Mouse (Mus musculus) urinary bladder, adult 18-20 months (tissue): ENCODE measurements around the gene Tshz3.

Experiments used
- DNase-seq, 2 experiments: peaks; one replicate each; pipeline ENCODE4 v3.0.0; 2022; ENCODE audit warnings: low spot score in 2 of 2, mixed read lengths in 2 of 2

Tshz3 gene

DNA sequence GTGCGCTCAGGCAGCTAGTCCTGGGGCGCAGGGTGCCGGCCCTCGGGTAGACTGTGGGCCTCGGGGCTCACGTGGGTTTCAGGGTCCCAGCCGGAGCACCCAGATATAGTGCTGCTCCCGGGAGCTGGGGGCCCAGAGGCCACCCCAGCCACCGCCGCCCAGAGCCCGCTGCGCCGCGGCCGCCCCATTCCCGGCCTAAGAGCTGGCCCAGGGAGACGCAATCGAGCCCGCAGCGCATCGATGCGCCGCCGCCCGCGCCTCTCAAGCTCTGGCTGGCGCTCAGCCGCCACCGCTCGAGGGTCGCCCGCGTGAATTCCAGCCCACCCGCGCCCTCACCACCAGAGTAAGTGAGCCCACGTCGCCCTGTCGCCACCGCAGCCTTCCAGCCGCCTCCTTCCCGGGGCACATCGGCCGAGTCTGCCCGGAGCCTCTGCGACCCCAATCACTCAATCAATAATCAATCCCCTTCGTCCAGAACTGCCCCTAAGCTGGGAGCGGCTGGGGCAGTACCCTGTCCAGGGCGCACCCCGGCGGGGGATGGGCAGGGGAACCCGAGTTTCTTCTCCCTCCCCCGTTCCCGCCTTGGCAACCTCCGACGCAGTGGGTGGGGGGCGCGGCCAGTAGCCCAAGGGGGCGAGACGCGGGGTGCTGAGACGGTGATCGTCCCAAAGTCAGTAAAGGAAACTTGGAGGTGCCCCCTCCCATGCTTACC is 1.4 kb upstream of the Tshz3 start:
- peak; percentile 47 to 70 for DNase-seq

GRCm38 (mm10) chr7:36697118-36697855 is 631 bp upstream of the Tshz3 start:
- DNase-seq: peak; percentile 59 to 60

- no peak for DNase-seq
Measured at GRCm38 (mm10) chr7:36698589-36698946, 650 bp downstream of the Tshz3 start.

DNA sequence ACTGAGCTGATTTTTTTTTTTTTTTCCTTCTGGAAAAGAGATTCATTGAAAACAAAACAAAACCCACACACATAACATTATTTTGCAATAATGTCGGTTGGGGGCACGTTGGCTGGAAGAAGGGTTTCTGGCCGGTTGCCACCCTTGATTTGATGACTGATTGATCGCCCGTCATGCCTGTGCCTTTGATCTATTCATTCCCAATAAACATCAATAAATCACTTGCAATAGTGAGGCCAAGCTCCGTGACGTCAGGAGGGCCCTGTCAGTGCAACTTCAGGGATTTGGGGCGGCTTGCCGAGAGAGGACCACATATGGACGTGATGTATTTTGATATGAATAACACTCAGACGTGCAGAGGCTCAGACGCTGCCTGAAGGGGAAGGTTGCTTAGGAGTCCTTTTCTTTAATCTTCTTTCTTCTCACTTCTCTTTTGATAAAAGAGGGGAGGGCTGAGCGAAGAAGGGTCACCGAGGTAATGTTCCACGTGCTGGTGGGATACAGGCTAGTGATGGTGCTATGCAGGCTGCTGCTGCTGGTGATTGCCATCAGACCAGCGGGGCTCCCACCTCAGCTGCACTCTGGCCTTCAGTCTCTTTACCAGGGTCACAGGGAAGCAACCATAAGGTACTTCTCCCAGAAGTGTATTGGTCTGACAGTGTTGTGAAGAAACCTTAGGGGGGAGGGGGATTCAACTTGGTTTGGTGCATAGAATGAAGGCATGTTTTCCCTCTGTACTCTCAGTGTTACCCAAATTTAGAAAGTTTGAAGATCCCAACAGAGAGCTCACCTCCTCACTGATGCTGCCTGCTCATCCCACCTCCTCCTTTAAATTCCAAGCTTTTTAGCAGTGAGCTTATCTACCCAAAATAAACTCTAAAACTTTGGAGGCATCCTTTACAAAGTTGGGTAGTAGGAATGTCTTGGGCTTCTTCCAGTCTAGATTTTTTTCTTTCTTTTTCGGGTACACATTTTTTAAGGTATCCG is 1.4 kb downstream of the Tshz3 start:
- DNase-seq: no peak

GRCm38 (mm10) chr7:36706636-36707035 is 8.7 kb downstream of the Tshz3 start:
- no peak for DNase-seq

DNA sequence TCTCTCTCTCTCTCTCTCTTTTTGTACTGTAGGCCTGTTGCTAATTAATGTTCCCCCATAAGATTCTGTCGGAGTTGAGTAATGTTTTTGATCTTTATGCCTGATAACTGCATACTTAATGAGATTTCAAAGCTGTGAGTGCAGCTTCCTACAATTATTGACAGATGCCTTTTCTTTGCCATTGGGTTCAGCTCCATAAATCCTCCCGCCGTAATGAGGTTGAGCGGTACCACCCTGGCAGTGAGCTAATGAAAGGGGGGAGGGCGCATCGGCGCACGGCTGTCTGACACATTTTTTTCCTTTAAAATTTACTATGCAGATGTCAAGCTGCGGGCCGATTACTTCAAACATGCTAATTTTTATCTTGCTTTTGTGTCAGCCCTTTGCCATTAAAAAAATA is 9.3 kb downstream of the Tshz3 start:
- no peak for DNase-seq

DNA sequence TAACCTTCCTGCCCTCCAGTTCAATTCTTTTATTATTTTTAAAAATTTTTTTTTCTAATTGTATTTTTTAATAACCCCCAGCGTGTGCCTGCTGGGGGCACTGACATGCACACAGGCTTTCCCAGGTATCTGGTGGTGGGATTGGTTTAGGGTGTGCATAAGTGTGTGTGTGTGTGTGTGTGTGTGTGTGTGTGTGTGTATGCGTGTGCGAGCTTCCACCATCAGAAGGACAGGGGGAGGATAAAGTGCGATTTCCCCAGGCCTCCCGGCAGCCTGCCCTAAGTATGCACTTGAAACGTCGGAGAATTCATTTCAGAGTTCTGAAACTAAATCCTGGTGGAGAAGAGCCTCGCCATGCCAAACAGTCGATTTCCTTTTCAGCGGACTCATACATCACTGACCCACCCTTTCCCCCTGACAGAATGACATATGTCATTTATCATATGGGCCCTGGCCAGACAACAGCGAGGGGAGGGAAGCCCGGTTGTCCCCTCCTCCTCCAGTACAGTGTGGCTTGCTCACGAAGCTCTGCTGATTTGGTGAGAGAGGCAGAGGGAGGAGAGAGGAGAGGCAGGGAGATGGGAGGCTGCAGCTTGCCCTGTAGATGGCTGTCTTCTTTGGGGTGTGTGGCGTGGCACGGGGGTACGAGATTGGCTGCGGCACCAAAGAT is 9.9 kb downstream of the Tshz3 start:
- DNase-seq: no peak

DNA sequence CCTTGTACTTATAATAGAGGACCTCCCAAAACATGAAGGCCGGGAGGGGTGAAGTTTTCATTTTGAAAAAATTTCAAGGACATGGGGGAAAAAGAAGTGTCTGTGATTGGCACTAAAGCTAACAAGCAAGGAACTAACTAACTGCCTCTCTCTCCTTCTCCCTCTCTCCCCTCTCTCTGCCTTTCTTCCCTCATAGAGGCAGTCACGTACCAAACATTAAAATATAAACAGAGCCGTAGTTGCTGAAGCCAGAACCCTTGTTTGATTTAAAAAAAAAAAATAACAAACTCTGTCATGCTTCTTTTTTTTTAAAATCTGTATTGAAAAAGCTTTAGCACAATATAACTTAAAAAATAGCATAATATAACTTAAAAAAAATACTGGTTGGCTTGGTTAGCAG is 10.9 kb downstream of the Tshz3 start:
- no peak for DNase-seq

- no peak for DNase-seq
Measured at GRCm38 (mm10) chr7:36709239-36709638, 11.3 kb downstream of the Tshz3 start.

DNA sequence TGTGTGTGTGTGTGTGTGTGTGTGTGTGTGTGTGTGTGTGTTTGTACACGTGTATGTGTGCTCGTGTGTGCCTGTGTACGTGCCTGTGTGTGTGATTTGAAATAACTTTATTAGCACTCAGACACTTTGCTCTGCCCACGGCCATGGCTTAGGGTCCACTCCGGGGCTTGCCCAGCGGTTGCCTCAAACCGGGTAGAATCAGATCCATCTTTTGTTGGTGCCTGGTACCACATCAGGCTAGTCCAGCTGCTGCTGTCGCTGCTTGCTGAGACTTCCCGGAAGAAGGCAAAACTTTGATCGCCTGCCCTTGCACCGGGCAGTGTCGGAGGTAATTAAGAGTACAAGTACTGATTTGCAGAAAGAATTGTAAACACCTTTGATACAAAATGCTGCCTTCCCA is 12.1 kb downstream of the Tshz3 start:
- no peak for DNase-seq

DNA sequence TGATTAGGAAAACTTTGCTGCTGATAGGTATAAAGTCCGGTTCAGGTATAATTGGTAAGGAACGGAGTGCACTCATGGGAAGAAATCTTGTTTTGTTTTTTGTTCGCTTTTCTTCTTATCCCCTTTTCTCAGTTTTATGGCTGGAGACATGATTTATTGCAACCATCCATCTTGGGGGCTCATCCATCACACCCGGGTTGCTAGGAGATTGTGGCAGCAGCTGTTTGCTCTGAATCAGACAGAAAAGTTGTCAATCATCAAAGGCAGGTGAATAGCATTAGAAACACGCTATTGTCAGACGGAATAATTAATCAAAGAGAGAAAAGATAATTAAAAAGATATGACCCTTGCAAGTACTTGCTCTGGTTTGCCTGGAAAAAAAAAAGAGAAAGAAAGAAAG is 12.5 kb downstream of the Tshz3 start:
- DNase-seq: no peak

DNA sequence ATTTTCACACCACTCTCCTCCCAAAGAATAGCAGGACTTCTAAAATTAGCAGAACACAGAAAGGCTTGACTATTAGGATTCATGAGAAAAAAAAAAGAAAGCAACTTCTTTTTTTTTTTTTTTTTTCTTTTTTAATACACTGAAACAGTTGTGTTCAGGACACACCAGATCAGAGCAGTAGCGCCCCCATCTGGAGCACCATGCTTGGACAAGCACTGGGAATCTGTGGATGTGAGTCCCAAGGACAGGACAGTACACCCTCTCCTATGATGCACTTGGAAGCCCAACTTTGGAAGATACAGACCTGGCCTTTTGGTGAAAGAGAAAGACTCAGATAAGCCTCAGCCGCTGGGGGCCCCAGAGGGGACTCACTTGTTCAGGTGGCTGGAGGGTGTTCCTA is 13.8 kb downstream of the Tshz3 start:
- no peak for DNase-seq

DNA sequence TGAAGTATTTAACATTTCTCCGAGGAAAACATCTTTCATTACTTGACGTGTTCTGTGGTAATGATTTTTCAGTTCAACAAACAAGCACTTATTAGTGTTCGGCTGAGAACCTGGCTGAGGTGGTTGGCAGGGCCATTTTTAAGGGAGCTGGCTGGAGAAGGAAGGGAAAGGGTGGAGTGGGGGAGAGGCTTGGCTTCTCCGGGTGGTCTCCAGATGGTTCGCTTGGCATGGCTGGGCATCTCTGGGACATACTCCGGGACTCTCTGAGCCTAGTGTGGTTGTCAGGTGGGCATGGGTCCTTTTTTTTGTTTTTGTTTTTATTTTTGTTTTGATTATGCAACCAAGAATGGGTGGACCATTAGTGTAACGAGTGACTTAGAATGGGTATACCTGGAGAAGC is 16.4 kb downstream of the Tshz3 start:
- DNase-seq: no peak

DNA sequence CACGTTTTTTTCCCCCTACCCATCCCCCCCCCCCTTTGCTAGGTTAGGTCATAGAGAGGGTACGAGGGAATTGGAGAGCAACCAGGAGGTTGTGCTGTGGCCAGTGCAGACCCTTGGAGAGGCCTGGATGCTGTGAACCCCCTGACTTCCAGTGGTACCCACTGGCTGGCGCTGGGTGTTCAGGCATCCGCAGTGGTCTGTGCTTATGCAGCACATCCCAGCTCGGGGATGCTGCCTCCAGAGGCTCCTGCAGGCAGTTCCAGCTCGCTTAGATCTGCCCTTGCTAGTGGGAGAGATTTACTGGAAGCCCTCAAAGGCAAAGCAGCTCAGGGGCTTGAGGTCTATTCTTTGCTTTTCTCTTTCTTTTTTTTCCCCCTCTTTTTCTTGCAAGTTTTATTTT is 19.3 kb downstream of the Tshz3 start:
- no peak for DNase-seq

DNA sequence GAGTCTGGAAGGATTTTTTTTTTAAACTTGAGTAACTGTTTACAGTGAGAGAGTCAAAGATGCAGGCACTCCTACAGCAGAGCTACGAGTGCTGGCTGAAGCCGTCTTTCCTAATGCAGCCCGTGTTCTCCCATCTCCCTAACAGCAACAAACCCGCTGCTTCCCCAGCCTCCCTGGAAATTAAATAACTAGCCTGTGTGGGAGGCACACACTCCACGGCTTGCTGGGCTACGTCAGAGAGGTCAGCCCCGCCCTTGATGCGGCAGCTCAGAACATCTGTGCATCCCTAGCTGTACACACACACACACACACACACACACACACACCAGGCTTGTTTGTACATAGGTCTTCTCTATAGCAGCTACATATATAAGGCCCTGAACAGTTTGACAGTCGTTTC is 22.9 kb downstream of the Tshz3 start:
- DNase-seq: no peak

DNA sequence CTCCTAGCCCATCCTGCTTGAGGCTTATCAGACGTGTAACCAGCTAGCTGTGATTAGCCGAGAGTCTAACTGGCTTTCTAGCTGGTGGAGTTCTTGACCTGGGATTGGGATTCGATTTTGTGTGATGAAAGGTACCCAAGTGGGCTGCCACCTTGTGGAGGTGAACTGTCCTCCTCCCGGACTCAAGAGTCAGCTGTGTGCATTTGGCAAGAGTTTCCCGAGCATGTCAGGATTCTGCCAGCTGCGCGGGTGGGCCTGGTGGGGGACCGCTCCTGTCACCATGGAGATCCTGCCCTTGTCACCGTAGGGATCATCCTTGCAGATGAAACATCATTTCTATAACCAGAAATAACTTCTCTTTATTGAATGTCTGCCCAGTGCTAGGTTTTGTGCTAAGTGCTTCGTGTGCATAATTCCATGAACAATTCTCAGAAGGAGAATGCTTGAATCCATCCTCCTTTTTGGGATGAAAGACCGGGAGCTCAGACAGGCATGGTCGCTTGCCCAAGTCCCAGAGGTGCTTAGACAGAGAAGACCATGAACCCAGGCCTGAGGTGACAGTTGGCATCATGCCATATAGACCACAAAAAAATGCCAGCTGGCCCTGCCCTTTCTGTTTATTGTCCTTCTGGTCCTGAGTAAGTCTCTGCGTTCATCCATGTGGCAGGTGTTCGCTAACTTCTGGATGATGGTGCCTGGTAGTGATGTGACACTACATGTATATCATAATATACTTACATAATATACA is 38.6 kb downstream of the Tshz3 start:
- DNase-seq: no peak

GRCm38 (mm10) chr7:36751480-36751879 is 53.6 kb downstream of the Tshz3 start:
- no peak for DNase-seq

DNA sequence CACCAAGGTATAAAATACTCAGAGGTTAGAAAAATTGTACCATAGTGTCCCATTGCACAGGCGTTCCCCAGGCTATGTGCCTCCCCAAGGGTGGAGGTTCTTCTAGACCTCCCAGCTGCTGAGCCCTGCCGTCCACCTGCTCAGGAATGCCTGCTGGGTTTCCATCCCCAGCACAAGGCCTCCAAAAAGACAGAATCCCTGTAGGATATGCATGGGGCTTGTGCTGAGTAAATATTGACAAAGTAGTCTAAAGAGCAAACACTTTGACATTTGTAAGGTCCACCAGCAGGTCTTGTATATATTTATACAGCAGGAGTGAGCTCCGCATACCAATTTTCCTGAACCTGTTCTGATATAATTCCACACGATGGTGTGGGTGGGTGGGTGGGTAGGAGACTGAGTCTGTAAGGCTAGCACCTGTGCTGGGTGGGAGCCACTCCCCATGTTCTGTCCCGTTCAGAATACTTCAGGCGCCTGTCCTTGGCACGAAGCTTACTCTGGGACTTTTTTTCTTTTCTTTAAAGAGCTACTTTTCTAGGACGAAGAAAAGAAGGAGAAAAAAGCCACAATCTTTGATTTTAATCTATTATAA is 69.7 kb downstream of the Tshz3 start:
- DNase-seq: no peak

DNA sequence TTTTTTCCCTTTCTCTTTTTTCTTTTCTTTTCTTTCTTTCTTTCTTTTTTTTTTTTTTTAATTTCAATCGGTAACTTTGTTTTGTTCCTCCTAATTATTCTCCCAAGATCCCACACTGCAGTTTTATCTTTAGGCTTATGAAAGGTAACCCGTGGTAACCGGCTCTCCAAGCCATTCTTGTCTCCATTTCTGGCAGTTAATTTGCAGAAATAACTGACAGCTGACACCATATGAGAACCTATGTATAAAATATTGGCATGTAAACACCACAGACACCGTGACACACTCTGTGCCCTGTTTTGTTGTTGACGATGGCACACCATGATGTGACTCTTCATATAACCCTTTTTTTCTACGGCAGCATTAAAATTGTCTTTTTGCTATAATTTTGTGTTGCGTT is 75.2 kb downstream of the Tshz3 start:
- no peak for DNase-seq

GRCm38 (mm10) chr7:36776956-36777355 is 79.0 kb downstream of the Tshz3 start:
- no peak for DNase-seq

DNA sequence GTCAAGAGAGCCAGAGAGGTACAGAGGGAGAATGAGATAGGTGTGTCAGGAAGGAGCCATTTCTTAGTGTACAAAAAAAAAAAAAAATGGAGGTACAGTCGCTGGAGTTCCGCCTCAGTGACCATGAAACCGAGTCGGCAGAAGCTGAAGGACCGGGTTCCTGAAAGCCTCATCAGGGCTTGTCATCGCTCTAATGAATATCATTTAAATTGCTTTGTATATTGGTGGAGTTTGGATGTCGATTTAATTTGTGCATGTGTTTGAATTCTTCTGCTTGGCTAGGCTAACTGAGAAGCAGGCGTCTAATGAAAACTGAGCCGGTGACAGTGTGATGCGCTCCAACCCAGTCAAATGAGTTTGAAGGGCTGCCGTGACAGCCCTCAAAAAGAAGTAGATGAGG is 80.5 kb downstream of the Tshz3 start:
- no peak for DNase-seq
